17 mouse cellular contexts compared by ENCODE assay signal in genomic region chr13:45181529-45182230, GRCm38 (mm10).
DNase-seq lines count a peak whose midpoint lies in the region; ATAC-seq lines count a peak whose summit lies in the region.
"Had no signal": no experiment of that assay in that cellular context is flagged by ENCODE, and none has a peak within 500 bp of the region (broad histone marks: within the 10 kb centered on the region; RNA-seq: fewer than 3 reads in every experiment).

No protein-coding gene starts in this region.

- no peaks in the 10 kb centered on the region for H3K4me1 ChIP-seq in kidney, embryonic 14.5 days (ENCODE audit: control insufficient read depth, insufficient read depth, low read length)
- H3K4me1 ChIP-seq in stomach, embryonic 15.5 days = no peaks in the 10 kb centered on the region
- H3K4me1 ChIP-seq: forebrain, embryonic 15.5 days; heart, embryonic 15.5 days; hindbrain, embryonic 10.5 days had no signal

- intact Hi-C loops in heart, postnatal 36 days (cut with DNase I) = no loop called here

- no peaks in the 10 kb centered on the region for H3K27me3 ChIP-seq in kidney, embryonic 14.5 days (ENCODE audit: control insufficient read depth, insufficient read depth, low read length)
- H3K27me3 ChIP-seq in stomach, embryonic 15.5 days (replicated peaks) = no peaks in the 10 kb centered on the region
- H3K27me3 ChIP-seq: embryonic facial prominence, embryonic 12.5 days; forebrain, embryonic 15.5 days; heart, embryonic 15.5 days had no signal

- no peaks in the 10 kb centered on the region for H3K9me3 ChIP-seq in kidney, embryonic 14.5 days (ENCODE audit: control insufficient read depth, low read length)
- no peaks in the 10 kb centered on the region for H3K9me3 ChIP-seq in stomach, embryonic 15.5 days
- H3K9me3 ChIP-seq: embryonic facial prominence, embryonic 12.5 days; forebrain, embryonic 15.5 days; heart, embryonic 15.5 days; hindbrain, embryonic 10.5 days had no signal

- H3K4me2 ChIP-seq in kidney, embryonic 14.5 days (replicated peaks; ENCODE audit: low read depth, low read length) = no peak overlapping the region
- no peak overlapping the region for H3K4me2 ChIP-seq in stomach, embryonic 15.5 days
- H3K4me2 ChIP-seq: embryonic facial prominence, embryonic 12.5 days; forebrain, embryonic 15.5 days; heart, embryonic 11.5 days; heart, embryonic 15.5 days; hindbrain, embryonic 14.5 days had no signal

- no peak overlapping the region for H3K4me3 ChIP-seq in kidney, embryonic 14.5 days (ENCODE audit: low read length)
- no peak overlapping the region for H3K4me3 ChIP-seq in stomach, embryonic 15.5 days (replicated peaks)
- H3K4me3 ChIP-seq: embryonic facial prominence, embryonic 12.5 days; forebrain, embryonic 15.5 days; heart, adult 2 months; heart, embryonic 15.5 days; hindbrain, embryonic 10.5 days had no signal

- no peak overlapping the region for H3K27ac ChIP-seq in kidney, embryonic 14.5 days (ENCODE audit: low read depth, low read length)
- H3K27ac ChIP-seq in stomach, embryonic 15.5 days = no peak overlapping the region
- H3K27ac ChIP-seq: embryonic facial prominence, embryonic 12.5 days; forebrain, embryonic 15.5 days; heart, adult 2 months; heart, embryonic 15.5 days; hindbrain, embryonic 10.5 days; hindbrain, embryonic 14.5 days had no signal

- 100% methylated on average over 1 of the region's 1 CpGs for WGBS in kidney, embryonic 14.5 days
- WGBS in stomach, embryonic 15.5 days = 75% methylated on average over 1 of the region's 1 CpGs

- no peak overlapping the region for H3K9ac ChIP-seq in kidney, embryonic 14.5 days (ENCODE audit: low read depth, low read length)
- no peak overlapping the region for H3K9ac ChIP-seq in stomach, embryonic 15.5 days
- H3K9ac ChIP-seq: embryonic facial prominence, embryonic 12.5 days; forebrain, embryonic 15.5 days; heart, embryonic 15.5 days; hindbrain, embryonic 14.5 days had no signal

- no peaks in the 10 kb centered on the region for H3K36me3 ChIP-seq in kidney, embryonic 14.5 days (ENCODE audit: control insufficient read depth, insufficient read depth, low read length)
- no peaks in the 10 kb centered on the region for H3K36me3 ChIP-seq in stomach, embryonic 15.5 days
- H3K36me3 ChIP-seq: embryonic facial prominence, embryonic 12.5 days; forebrain, embryonic 15.5 days; heart, embryonic 15.5 days; hindbrain, embryonic 10.5 days had no signal

- ATAC-seq in kidney, embryonic 14.5 days (ENCODE audit: low FRiP score, low TSS enrichment) = no peak
- ATAC-seq in stomach, embryonic 15.5 days (ENCODE audit: insufficient read depth, low FRiP score, low read depth) = peak; percentile 66
- no peak for ATAC-seq in megakaryocyte-erythroid progenitor cell, adult 5-6 weeks (replicated peaks; ENCODE audit: low FRiP score, low TSS enrichment, poor library complexity, severe bottlenecking)
- ATAC-seq: forebrain, embryonic 15.5 days had no signal

- peak; percentile 66 for DNase-seq in heart, adult 11 months
- no peak for DNase-seq in heart, postnatal 36 days
- peak; percentile 10 for DNase-seq in kidney, postnatal 14 days
- DNase-seq: adrenal gland, postnatal 14 days; cerebellum, adult 9-11 months; gastrocnemius, postnatal 36 days; heart, adult 2 months; heart, postnatal 14 days had no signal

Comparison
In these comparisons a context has a peak if more than half of its experiments do, and no peak if none do; other contexts are left out.
1. DNase-seq: peak in heart, adult 11 months (single experiment) and kidney, postnatal 14 days (single experiment); none in heart, postnatal 36 days (0 of 2).